Mouse (Mus musculus) layer of hippocampus, adult 18-20 months (tissue): ENCODE measurements around the gene Ube2g2. TPM values are rescaled to one million over a fixed set of nuclear protein-coding genes. Genes with fewer than 3 reads are reported as not detected.

ENCODE experiments used
- microRNA-seq, 2 experiments: library from miRNA; unstranded; fragments of <30 nt; microRNA quantifications; one replicate each; pipeline ENCODE4 v1.2.0; 2021
- total RNA-seq, 2 experiments: library from RNA; stranded (reverse); gene quantifications; 2 replicates each; pipeline ENCODE4 v1.2.3; 2021

Gene Ube2g2
- total RNA-seq, 2 experiments from 2014 or later: 84.7 to 86.9 TPM

Small RNAs within 50 kb of the gene (microRNA-seq; reads per million reads assigned to microRNA genes)
- 17.9 to 29.4 reads per million in 2 experiments for gene Mir1930

Other genes with a start within 250 kb of the Ube2g2 start
- gene Adarb1, start 204.0 kb upstream of the Ube2g2 start, total RNA-seq: 100 to 1,000 TPM; 111 to 119 TPM
- gene Fam207a, start 106.5 kb upstream of the Ube2g2 start, total RNA-seq: 10 to 100 TPM; 37.6 to 40.5 TPM
- 1 to 10 TPM; 3.6 to 4.5 TPM for gene Itgb2, start 92.0 kb upstream of the Ube2g2 start, total RNA-seq
- 10 to 100 TPM; 69.2 to 78.2 TPM for gene Pttg1ip, start 40.6 kb upstream of the Ube2g2 start, total RNA-seq
- 100 to 1,000 TPM; 144 to 147 TPM for gene Sumo3, start 16.2 kb upstream of the Ube2g2 start, total RNA-seq
- gene Gm49325, start 16.1 kb upstream of the Ube2g2 start, total RNA-seq: 10 to 100 TPM; 31.6 to 32.6 TPM
- gene Tspear, start 64.3 kb downstream of the Ube2g2 start, total RNA-seq: under 1 TPM in 1 of 2 experiments, not detected in 1; 0.20 TPM
- gene Gm19402, start 68.5 kb downstream of the Ube2g2 start, total RNA-seq: not detected
- not detected for gene Gm9508, start 75.0 kb downstream of the Ube2g2 start, total RNA-seq
- not detected for gene Gm10272, start 84.4 kb downstream of the Ube2g2 start, total RNA-seq
- gene Gm10024, start 89.2 kb downstream of the Ube2g2 start, total RNA-seq: not detected
- not detected for gene Gm10142, start 93.5 kb downstream of the Ube2g2 start, total RNA-seq
- not detected for gene Krtap12-1, start 98.3 kb downstream of the Ube2g2 start, total RNA-seq
- gene Gm10100, start 104.2 kb downstream of the Ube2g2 start, total RNA-seq: not detected
- gene Gm18596, start 120.4 kb downstream of the Ube2g2 start, total RNA-seq: not detected
- not detected for gene Gm9736, start 129.1 kb downstream of the Ube2g2 start, total RNA-seq
- not detected for gene Gm3233, start 137.4 kb downstream of the Ube2g2 start, total RNA-seq
- gene Gm3238, start 149.1 kb downstream of the Ube2g2 start, total RNA-seq: not detected
- gene Gm7138, start 154.7 kb downstream of the Ube2g2 start, total RNA-seq: not detected
- gene Gm3250, start 160.3 kb downstream of the Ube2g2 start, total RNA-seq: not detected
- not detected for gene Gm7137, start 165.9 kb downstream of the Ube2g2 start, total RNA-seq
- not detected for gene Gm9639, start 172.8 kb downstream of the Ube2g2 start, total RNA-seq
- not detected for gene Gm19668, start 176.9 kb downstream of the Ube2g2 start, total RNA-seq
- gene Gm9507, start 189.6 kb downstream of the Ube2g2 start, total RNA-seq: not detected
- not detected for gene Gm2696, start 192.4 kb downstream of the Ube2g2 start, total RNA-seq
- gene Krtap10-4, start 204.8 kb downstream of the Ube2g2 start, total RNA-seq: not detected
- gene Krtap10-10, start 213.7 kb downstream of the Ube2g2 start, total RNA-seq: not detected
- not detected for gene Gm36176, start 224.5 kb downstream of the Ube2g2 start, total RNA-seq
- gene Gm10318, start 230.6 kb downstream of the Ube2g2 start, total RNA-seq: not detected
- not detected for gene Gm3285, start 239.7 kb downstream of the Ube2g2 start, total RNA-seq